ENCODE assay signal across 8 mouse cellular contexts in genomic region chr2:71980771-71981342, GRCm38 (mm10). TPM values are rescaled to one million over a fixed set of nuclear protein-coding genes. Genes with fewer than 3 reads are reported as not detected.
DNase-seq lines count a peak whose midpoint lies in the region; ATAC-seq and TF ChIP-seq lines count a peak whose summit lies in the region.

TSS of gene Rapgef4 (plus strand) at chr2:71981240.

- H3K4me3 ChIP-seq in thymus, adult 2 months (ENCODE audit: control insufficient read depth, insufficient read depth, low read length), result peak within 1 kb of the TSS; percentile 33
- peak within 1 kb of the TSS; percentile 64 for H3K4me3 ChIP-seq in midbrain, embryonic 15.5 days

- DNase-seq in frontal cortex, adult 2 months (ENCODE audit: extremely low spot score in 1 of 2, low spot score in 1 of 2), result no peak
- no peak for DNase-seq in frontal cortex, postnatal 10 days (ENCODE audit: low spot score in 2 of 2)
- DNase-seq in thymus, adult 2 months, result no peak
- no peak for DNase-seq in thymus, postnatal 25 days
- peak; percentile 28 to 38 for DNase-seq in kidney, postnatal 4 days

- 6% methylated on average over 52 of the region's 52 CpGs for WGBS in thymus, adult 2 months
- WGBS in midbrain, embryonic 15.5 days, result under 1% methylated on average over 34 of the region's 52 CpGs

- H3K9me3 ChIP-seq in midbrain, embryonic 15.5 days, result no peaks in the 10 kb centered on the region

- peaks cover 4% of the 10 kb centered on the region for H3K27me3 ChIP-seq in thymus, adult 2 months (ENCODE audit: control insufficient read depth, insufficient read depth, low read length)
- H3K27me3 ChIP-seq in midbrain, embryonic 15.5 days (replicated peaks), result no peaks in the 10 kb centered on the region

- no peak for TF ChIP-seq CTCF in thymus, adult 2 months (IDR thresholded peaks at IDR 0.05; ENCODE audit: borderline replicate concordance, control insufficient read depth, extremely low read depth, insufficient read depth, low read length, poor library complexity)

- peak within 1 kb of the TSS; percentile 86 for H3K4me2 ChIP-seq in midbrain, embryonic 15.5 days

- peak within 1 kb of the TSS; percentile 74 for H3K9ac ChIP-seq in midbrain, embryonic 15.5 days

- H3K4me1 ChIP-seq in thymus, adult 2 months (replicated peaks; ENCODE audit: control insufficient read depth, insufficient read depth, low read length), result peaks cover 5% of the 10 kb centered on the region; the same call in 1 of the 2 replicates
- H3K4me1 ChIP-seq in midbrain, embryonic 15.5 days, result peaks cover 8% of the 10 kb centered on the region; the same call in 1 of the 2 replicates

- peak; percentile 35 for ATAC-seq in granulocyte monocyte progenitor cell, adult 5-6 weeks (replicated peaks; ENCODE audit: poor library complexity, severe bottlenecking)
- peak; percentile 86 for ATAC-seq in midbrain, embryonic 15.5 days (replicated peaks)
- ATAC-seq in megakaryocyte progenitor cell, adult 5-6 weeks (replicated peaks; ENCODE audit: poor library complexity), result no peak

- no peak for TF ChIP-seq POLR2A in thymus, adult 2 months (IDR thresholded peaks at IDR 0.05; ENCODE audit: control insufficient read depth, extremely low read depth, insufficient read depth, low read length, poor library complexity)

- no peaks in the 10 kb centered on the region for H3K36me3 ChIP-seq in thymus, adult 2 months (ENCODE audit: control insufficient read depth, insufficient read depth, low read length)
- H3K36me3 ChIP-seq in midbrain, embryonic 15.5 days (replicated peaks), result no peaks in the 10 kb centered on the region

- no peak within 1 kb of the TSS for H3K27ac ChIP-seq in thymus, adult 2 months (ENCODE audit: control insufficient read depth, insufficient read depth, low read length)
- H3K27ac ChIP-seq in midbrain, embryonic 15.5 days, result peak within 1 kb of the TSS; percentile 75

RNA-seq across cellular contexts. Expression of gene Rapgef4, which starts in this region (rescaled TPM):
- 366 and 429 TPM in 2 replicates for polyA plus RNA-seq in frontal cortex, adult 2 months (2012; rRNA removed)
- polyA plus RNA-seq in thymus, adult 2 months (2012; rRNA removed), result 8.3 and 9.2 TPM in 2 replicates
- 5.3 TPM in 1 of 2 replicates, not detected in the other for total RNA-seq in granulocyte monocyte progenitor cell, adult 5-6 weeks (2014; fragmentation: Nextera tagmentation)
- 1.2 and 2.6 TPM in 2 replicates for total RNA-seq in granulocyte monocyte progenitor cell, adult 5-6 weeks (2017)
- 36.9 and 42.9 TPM in 2 replicates for polyA plus RNA-seq in midbrain, embryonic 15.5 days (2015; fragmentation: Nextera tagmentation; extraction: Ambion mirVana)
- total RNA-seq in megakaryocyte progenitor cell, adult 5-6 weeks (2015), result 1.9 and 3.8 TPM in 2 replicates
- total RNA-seq in megakaryocyte progenitor cell, adult 5-6 weeks (2017), result 0.50 and 3.5 TPM in 2 replicates

Comparison
In these comparisons a context has a peak if more than half of its experiments do, and no peak if none do; other contexts are left out.
1. DNase-seq: peak in kidney, postnatal 4 days (2 of 2); none in frontal cortex, adult 2 months (0 of 2), frontal cortex, postnatal 10 days (0 of 2), thymus, adult 2 months (single experiment) and thymus, postnatal 25 days (single experiment).